Mouse (Mus musculus): ENCODE results near the gene Dtl.
"Not testable (repeated sequence)": the region's sequence is repeated elsewhere in the genome, so short reads cannot be mapped to it uniquely, and the experiment has no call there.

Gene Dtl

DNA sequence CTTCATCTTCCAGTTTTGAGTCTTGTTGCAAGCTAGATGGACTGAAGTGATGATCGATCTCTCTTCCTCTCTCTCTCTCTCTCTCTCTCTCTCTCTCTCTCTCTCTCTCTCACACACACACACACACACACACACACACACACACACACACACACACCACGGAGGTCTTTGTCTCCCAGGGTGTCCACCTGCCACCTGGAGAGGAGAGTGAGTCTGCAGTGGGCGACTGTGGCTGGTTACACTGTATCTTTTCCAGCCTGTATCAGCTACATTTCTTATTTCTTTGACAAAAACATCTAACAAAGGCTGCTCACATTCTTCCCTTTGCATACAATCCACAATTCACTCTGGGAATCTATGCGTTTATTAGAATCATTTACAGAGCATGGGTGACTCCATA is 56.4 kb downstream of the Dtl start:
- no peak for DNase-seq (ENCODE audit: low read depth)

- no peak for DNase-seq (ENCODE audit: low read depth)
These were observed 57.4 kb downstream of the Dtl start for GRCm38 (mm10) chr1:191517969-191518368.

- DNase-seq (ENCODE audit: low read depth): no peak
These were observed 58.3 kb downstream of the Dtl start for GRCm38 (mm10) chr1:191517056-191517455.

DNA sequence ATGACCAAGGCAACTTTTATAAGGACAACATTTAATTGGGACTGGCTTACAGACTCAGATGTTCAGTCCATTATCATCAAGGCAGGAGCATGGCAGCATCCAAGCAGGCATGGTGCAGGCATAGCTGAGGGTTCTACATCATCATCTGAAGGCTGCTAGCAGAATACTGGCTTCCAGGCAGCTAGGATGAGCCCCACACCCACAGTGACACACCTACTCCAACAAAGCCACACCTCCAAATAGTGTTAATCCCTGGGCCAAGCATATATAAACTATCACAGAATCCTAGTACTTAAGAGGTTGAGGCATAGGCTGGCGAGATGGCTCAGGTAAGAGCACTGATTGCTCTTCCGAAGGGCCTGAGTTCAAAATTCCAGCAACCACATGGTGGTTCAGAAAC is 59.0 kb downstream of the Dtl start:
- DNase-seq (ENCODE audit: low read depth): not testable (repeated sequence)

- peak; percentile 50 for DNase-seq (ENCODE audit: low read depth)
These were observed 62.1 kb downstream of the Dtl start for GRCm38 (mm10) chr1:191513195-191513594.

GRCm38 (mm10) chr1:191512383-191512782 is 63.0 kb downstream of the Dtl start:
- no peak for DNase-seq (ENCODE audit: low read depth)

DNA sequence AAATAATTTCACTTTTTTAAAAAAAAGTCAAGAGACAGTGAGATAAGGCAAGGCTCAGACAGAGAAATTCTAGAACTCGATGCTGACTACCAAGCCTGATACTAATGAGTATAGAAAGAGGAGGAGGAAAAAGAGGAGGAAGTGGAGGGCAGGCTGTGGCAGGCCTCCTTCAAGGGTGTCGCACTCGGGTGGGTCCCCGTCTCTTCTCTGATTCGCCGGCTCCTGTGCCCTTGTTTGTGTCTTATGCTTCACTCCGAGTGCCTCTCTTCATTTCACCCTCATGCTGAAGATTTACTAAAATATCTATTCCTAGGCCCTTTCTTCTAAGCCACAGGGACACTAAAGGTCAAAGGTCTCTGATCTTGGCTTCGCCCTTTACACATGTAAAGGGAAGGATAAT is 63.8 kb downstream of the Dtl start:
- DNase-seq (ENCODE audit: low read depth): no peak

- no peak for DNase-seq (ENCODE audit: low read depth)
These were observed 65.5 kb downstream of the Dtl start for GRCm38 (mm10) chr1:191509865-191510264.

DNA sequence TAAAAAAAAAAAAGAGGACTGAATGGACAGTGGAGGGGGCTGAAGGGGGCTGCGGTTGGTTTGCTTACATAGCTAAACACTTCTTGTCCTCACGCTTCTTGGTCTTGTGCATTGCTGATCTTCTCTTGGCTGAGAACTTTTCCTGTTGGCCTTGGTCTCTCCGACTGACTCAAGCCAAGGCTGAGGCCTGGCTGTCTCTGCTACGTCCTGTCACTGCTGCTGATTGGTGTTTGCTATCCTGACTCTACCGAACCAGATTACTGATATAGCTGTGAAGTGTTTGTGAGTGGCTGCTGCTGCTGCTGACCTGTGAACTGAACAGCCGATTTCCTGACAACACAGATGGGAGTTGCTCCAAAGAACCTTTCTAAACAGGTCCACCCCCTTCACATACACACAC is 66.2 kb downstream of the Dtl start:
- no peak for DNase-seq (ENCODE audit: low read depth)

DNA sequence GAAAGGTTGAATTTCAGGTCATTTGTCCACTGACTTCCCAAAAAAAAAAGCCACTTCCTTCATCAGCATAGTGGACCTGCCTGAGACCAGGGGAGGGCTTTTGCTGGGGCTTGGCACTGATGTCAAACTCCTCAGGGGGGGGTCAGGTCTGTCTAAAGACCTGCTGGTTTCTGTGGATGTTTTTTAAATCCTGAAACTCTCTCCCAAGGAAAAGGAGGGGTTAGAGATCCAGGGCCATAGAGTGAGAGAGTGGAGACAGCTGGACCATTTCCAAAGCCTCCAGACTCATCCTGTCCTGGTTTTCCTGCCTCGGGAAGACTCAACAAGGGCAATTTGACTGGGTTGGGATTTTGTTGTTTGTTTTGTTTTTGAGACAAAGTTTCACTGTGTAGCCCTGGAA is 68.6 kb downstream of the Dtl start:
- no peak for DNase-seq (ENCODE audit: low read depth)

DNA sequence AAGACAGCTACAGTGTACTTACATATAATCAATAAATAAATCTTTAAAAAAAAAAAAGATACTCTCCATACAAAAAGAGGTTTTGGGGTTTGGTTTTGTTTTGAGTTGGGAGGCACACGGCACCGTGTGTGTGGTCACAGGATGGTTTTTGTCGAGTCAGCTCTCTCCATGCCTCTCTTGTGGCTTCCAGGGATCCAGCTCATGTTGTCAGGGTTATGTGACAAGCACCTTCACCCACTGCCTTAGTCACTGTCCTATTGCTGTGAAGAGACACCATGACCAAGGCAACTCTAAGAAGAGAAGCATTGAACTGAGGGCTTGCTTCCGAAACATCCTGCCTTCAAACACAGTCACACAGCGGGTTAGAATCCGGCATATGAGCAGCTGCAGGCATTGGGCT is 75.7 kb downstream of the Dtl start:
- DNase-seq (ENCODE audit: low read depth): no peak

DNA sequence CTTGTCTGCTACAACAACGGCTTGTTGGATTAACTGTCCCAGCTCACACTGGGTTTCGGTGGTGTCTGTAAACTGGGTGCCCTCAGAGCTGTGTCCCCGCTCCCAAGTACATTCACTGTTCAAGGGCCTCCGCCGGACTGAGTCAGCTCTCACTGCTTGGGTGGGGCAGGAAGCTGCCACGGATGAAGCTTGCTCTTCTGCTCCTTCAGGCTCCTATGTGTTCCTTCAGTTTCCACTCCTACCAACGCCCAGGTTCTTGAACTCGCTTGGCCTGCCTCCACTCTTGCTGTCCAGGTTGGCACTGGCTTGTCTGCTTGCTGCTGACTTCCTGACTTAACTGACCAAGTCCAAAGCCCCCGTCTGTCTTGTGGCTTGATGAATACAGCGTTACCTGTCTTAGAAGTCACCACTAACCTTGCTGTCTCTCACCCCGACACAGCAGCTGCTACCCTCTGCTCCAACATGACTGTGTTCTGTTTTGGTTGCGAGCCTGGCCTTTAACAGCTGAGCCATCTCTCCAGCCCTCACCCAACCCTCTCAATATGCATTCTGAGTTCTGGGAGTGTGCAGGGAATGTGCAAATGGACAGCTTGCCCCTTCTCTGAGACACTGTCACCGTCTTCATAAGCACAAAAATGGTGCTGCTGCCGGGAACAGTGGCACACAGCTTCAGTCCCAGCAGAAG is 76.9 kb downstream of the Dtl start:
- DNase-seq (ENCODE audit: low read depth): no peak

DNA sequence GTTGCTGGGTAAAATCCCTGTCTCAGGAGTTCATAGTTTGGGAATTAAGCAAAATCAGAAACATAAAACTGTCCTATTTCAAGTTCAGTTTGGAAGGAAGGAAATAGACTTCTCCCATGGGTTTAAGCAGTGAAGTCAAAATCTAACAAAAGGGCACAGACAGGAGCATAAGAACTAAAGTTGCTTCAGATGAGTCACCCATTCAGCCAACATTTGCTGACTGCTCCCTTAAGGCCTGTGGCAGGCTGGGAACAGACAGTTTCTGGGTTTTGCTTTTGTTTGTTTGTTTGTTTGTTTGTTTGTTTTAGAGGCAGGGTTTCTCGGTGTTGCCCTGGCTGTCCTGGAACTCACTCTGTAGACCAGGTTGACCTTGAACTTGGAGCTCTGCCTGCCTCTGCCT is 78.7 kb downstream of the Dtl start:
- no peak for DNase-seq (ENCODE audit: low read depth)

- no peak for DNase-seq (ENCODE audit: low read depth)
These were observed 80.3 kb downstream of the Dtl start for GRCm38 (mm10) chr1:191495051-191495467.

GRCm38 (mm10) chr1:191494303-191494655 is 81.1 kb downstream of the Dtl start:
- DNase-seq (ENCODE audit: low read depth): no peak

GRCm38 (mm10) chr1:191493476-191494302 is 81.7 kb downstream of the Dtl start:
- peak; percentile 74 for DNase-seq (ENCODE audit: low read depth)

- DNase-seq (ENCODE audit: low read depth): no peak
These were observed 84.9 kb downstream of the Dtl start for GRCm38 (mm10) chr1:191490446-191490845.

Data from 416B (cell line).